Comparison of ENCODE assay signal across 7 mouse cellular contexts in genomic region chr12:89505121-89505764, GRCm38 (mm10).
A peak's percentile ranks its signal among the peaks of the same experiment; 100 is the strongest.
DNase-seq lines count a peak whose midpoint lies in the region; ATAC-seq lines count a peak whose summit lies in the region.

No protein-coding gene starts in this region.

- H3K9me3 ChIP-seq in forebrain, embryonic 12.5 days, result no peaks in the 10 kb centered on the region

- 6% methylated on average over 2 of the region's 2 CpGs for WGBS in forebrain, embryonic 12.5 days

- H3K27me3 ChIP-seq in forebrain, embryonic 12.5 days, result no peaks in the 10 kb centered on the region

- H3K4me1 ChIP-seq in forebrain, embryonic 12.5 days, result no peaks in the 10 kb centered on the region

- H3K36me3 ChIP-seq in forebrain, embryonic 12.5 days (replicated peaks), result no peaks in the 10 kb centered on the region

- ATAC-seq in forebrain, embryonic 12.5 days (ENCODE audit: low FRiP score), result peak; percentile 71

- H3K27ac ChIP-seq in forebrain, embryonic 12.5 days, result no peak overlapping the region

- DNase-seq in 3134 (ENCODE audit: extremely low read depth, insufficient read length, low spot score) (peak; percentile 1), 3T3-L1 (ENCODE audit: low read depth, low spot score) (peak; percentile 74)
- peak; percentile 10 for DNase-seq in c-Kit-positive CD71-positive TER-119-negative erythroid progenitor cells, embryonic 14.5 days (ENCODE audit: low read depth)
- peak; percentile 12 to 65 for DNase-seq in kidney, postnatal 36 days
- peak; percentile 14 for DNase-seq in lung, postnatal 25 days (ENCODE audit: low spot score)
- peak; percentile 50 for DNase-seq in right cerebral cortex, postnatal 25 days

- no peak overlapping the region for H3K9ac ChIP-seq in forebrain, embryonic 12.5 days

- H3K4me2 ChIP-seq in forebrain, embryonic 12.5 days, result no peak overlapping the region

- no peak overlapping the region for H3K4me3 ChIP-seq in forebrain, embryonic 12.5 days (replicated peaks)

Comparison
In these comparisons a context has a peak if more than half of its experiments do, and no peak if none do; other contexts are left out.
1. DNase-seq: peak in every context shown above with its lines; median percentile 74 in 3T3-L1; 50 in right cerebral cortex, postnatal 25 days; 38 in kidney, postnatal 36 days; 14 in lung, postnatal 25 days; 10 in c-Kit-positive CD71-positive TER-119-negative erythroid progenitor cells, embryonic 14.5 days; 1 in 3134.